Mouse (Mus musculus): ENCODE results near the gene Rhbdf1. TPM values are rescaled to one million over a fixed set of nuclear protein-coding genes. Genes with fewer than 3 reads are reported as not detected.

Rhbdf1 gene
- total RNA-seq (2014; rRNA removed) (65.4 and 97.4 TPM in 2 replicates), polyA plus RNA-seq (2015; fragmentation: Nextera tagmentation; extraction: Ambion mirVana) (22.8 and 22.9 TPM in 2 replicates)

GRCm38 (mm10) chr11:32221951-32222409 lies at the start of gene Rhbdf1:
Rhbdf1 (minus strand) TSS chr11:32222300.
- Histone ChIP-seq H3K4me3 (ENCODE audit: low read length) (peak within 1 kb of the TSS; percentile 70), H3K27me3 (ENCODE audit: insufficient read depth, low read length) (peaks cover 3% of the 10 kb centered on the region; the same call in 1 of the 2 replicates), H3K9me3 (ENCODE audit: low read length) (no peaks in the 10 kb centered on the region), H3K4me1 (ENCODE audit: insufficient read depth, low read length) (peaks cover 19% of the 10 kb centered on the region), H3K36me3 (ENCODE audit: insufficient read depth, low read length) (no peaks in the 10 kb centered on the region), H3K4me2 (ENCODE audit: low read depth, low read length) (peak within 1 kb of the TSS; percentile 97), H3K27ac (peak within 1 kb of the TSS; percentile 79), H3K9ac (replicated peaks; ENCODE audit: low read length) (peak within 1 kb of the TSS; percentile 83)
- peak; percentile 18 for ATAC-seq
- WGBS = 3% methylated on average over 59 of the region's 72 CpGs
- TF ChIP-seq CTCF (IDR thresholded peaks at IDR 0.05; ENCODE audit: low read depth) = no peak
- peak; percentile 63 for DNase-seq (ENCODE audit: low spot score)

GRCm38 (mm10) chr11:32271178-32271577 lies 49.1 kb upstream of the Rhbdf1 start:
- DNase-seq (ENCODE audit: low spot score) (no peak), ATAC-seq (no peak)
- WGBS = 55% methylated on average over 4 of the region's 4 CpGs

GRCm38 (mm10) chr11:32268952-32269351 lies 46.9 kb upstream of the Rhbdf1 start:
- TF ChIP-seq CTCF (IDR thresholded peaks at IDR 0.05; ENCODE audit: low read depth) = no peak
- ATAC-seq = no peak
- no peaks in the 10 kb centered on the region for H3K27me3 ChIP-seq (ENCODE audit: insufficient read depth, low read length)
- no peak for DNase-seq (ENCODE audit: low spot score)
- no peak overlapping the region for H3K4me2 ChIP-seq (ENCODE audit: low read depth, low read length)
- H3K4me3 ChIP-seq (ENCODE audit: low read length) = no peak overlapping the region
- WGBS = 84% methylated on average over 5 of the region's 5 CpGs
- no peak overlapping the region for H3K27ac ChIP-seq
- H3K9ac ChIP-seq (replicated peaks; ENCODE audit: low read length) = no peak overlapping the region
- H3K4me1 ChIP-seq (ENCODE audit: insufficient read depth, low read length) = peaks cover 8% of the 10 kb centered on the region
- no peaks in the 10 kb centered on the region for H3K36me3 ChIP-seq (ENCODE audit: insufficient read depth, low read length)
- no peaks in the 10 kb centered on the region for H3K9me3 ChIP-seq (ENCODE audit: low read length)

More at GRCm38 (mm10) chr11:32271178-32271577, 49.1 kb upstream of the Rhbdf1 start:
- H3K9me3 ChIP-seq (ENCODE audit: low read length) = no peaks in the 10 kb centered on the region
- no peak for TF ChIP-seq CTCF (IDR thresholded peaks at IDR 0.05; ENCODE audit: low read depth)
- no peak overlapping the region for H3K4me2 ChIP-seq (ENCODE audit: low read depth, low read length)
- H3K27ac ChIP-seq = no peak overlapping the region
- no peak overlapping the region for H3K9ac ChIP-seq (replicated peaks; ENCODE audit: low read length)
- H3K4me3 ChIP-seq (ENCODE audit: low read length) = no peak overlapping the region
- H3K27me3 ChIP-seq (ENCODE audit: insufficient read depth, low read length) = no peaks in the 10 kb centered on the region
- peaks cover 5% of the 10 kb centered on the region; the same call in 1 of the 2 replicates for H3K4me1 ChIP-seq (ENCODE audit: insufficient read depth, low read length)
- no peaks in the 10 kb centered on the region for H3K36me3 ChIP-seq (ENCODE audit: insufficient read depth, low read length)

- H3K36me3 ChIP-seq (ENCODE audit: insufficient read depth, low read length) = no peaks in the 10 kb centered on the region
- H3K9me3 ChIP-seq (ENCODE audit: low read length) = no peaks in the 10 kb centered on the region
- no peak for TF ChIP-seq CTCF (IDR thresholded peaks at IDR 0.05; ENCODE audit: low read depth)
- no peaks in the 10 kb centered on the region for H3K27me3 ChIP-seq (ENCODE audit: insufficient read depth, low read length)
- H3K4me1 ChIP-seq (ENCODE audit: insufficient read depth, low read length) = peaks cover 8% of the 10 kb centered on the region
- peak overlapping the region; percentile 83 for H3K4me3 ChIP-seq (ENCODE audit: low read length)
- DNase-seq (ENCODE audit: low spot score) = peak; percentile 5
- H3K4me2 ChIP-seq (ENCODE audit: low read depth, low read length) = peak overlapping the region; percentile 77
- H3K9ac ChIP-seq (replicated peaks; ENCODE audit: low read length) = peak overlapping the region; percentile 96
- ATAC-seq = peak; percentile 12; the same call in 1 of the 2 replicates
- 16% methylated on average over 5 of the region's 5 CpGs for WGBS
- H3K27ac ChIP-seq = peak overlapping the region; percentile 95
Measured at GRCm38 (mm10) chr11:32267964-32268363, 45.9 kb upstream of the Rhbdf1 start.

GRCm38 (mm10) chr11:32267188-32267884 lies 45.2 kb upstream of the Rhbdf1 start, which contains the start of gene Nprl3:
Nprl3 (minus strand) TSS chr11:32267707.
- under 1% methylated on average over 54 of the region's 54 CpGs for WGBS
- no peak for TF ChIP-seq CTCF (IDR thresholded peaks at IDR 0.05; ENCODE audit: low read depth)

GRCm38 (mm10) chr11:32266776-32267175 lies 44.7 kb upstream of the Rhbdf1 start:
- Histone ChIP-seq H3K9ac (replicated peaks; ENCODE audit: low read length) (peak overlapping the region; percentile 96), H3K9me3 (ENCODE audit: low read length) (no peaks in the 10 kb centered on the region), H3K27me3 (ENCODE audit: insufficient read depth, low read length) (no peaks in the 10 kb centered on the region), H3K4me2 (ENCODE audit: low read depth, low read length) (peak overlapping the region; percentile 77), H3K4me1 (ENCODE audit: insufficient read depth, low read length) (peaks cover 8% of the 10 kb centered on the region), H3K36me3 (ENCODE audit: insufficient read depth, low read length) (no peaks in the 10 kb centered on the region), H3K4me3 (ENCODE audit: low read length) (peak overlapping the region; percentile 83), H3K27ac (peak overlapping the region; percentile 95)
- TF ChIP-seq CTCF (IDR thresholded peaks at IDR 0.05; ENCODE audit: low read depth) = no peak
- ATAC-seq = no peak
- no peak for DNase-seq (ENCODE audit: low spot score)
- 21% methylated on average over 6 of the region's 6 CpGs for WGBS

More at GRCm38 (mm10) chr11:32267188-32267884, 45.2 kb upstream of the Rhbdf1 start, which contains the start of gene Nprl3:
- ATAC-seq = peak; percentile 99
- DNase-seq (ENCODE audit: low spot score) = peak; percentile 98
- Histone ChIP-seq H3K36me3 (ENCODE audit: insufficient read depth, low read length) (no peaks in the 10 kb centered on the region), H3K4me2 (ENCODE audit: low read depth, low read length) (peak within 1 kb of the TSS; percentile 77), H3K9me3 (ENCODE audit: low read length) (no peaks in the 10 kb centered on the region), H3K27me3 (ENCODE audit: insufficient read depth, low read length) (no peaks in the 10 kb centered on the region), H3K4me3 (ENCODE audit: low read length) (peak within 1 kb of the TSS; percentile 83), H3K4me1 (ENCODE audit: insufficient read depth, low read length) (peaks cover 8% of the 10 kb centered on the region), H3K9ac (replicated peaks; ENCODE audit: low read length) (peak within 1 kb of the TSS; percentile 96), H3K27ac (peak within 1 kb of the TSS; percentile 95)
